Comparison of ENCODE assay signal across 25 mouse cellular contexts in genomic region chr2:109766772-109767171, GRCm38 (mm10).
DNase-seq lines count a peak whose midpoint lies in the region; ATAC-seq and TF ChIP-seq lines count a peak whose summit lies in the region.
"Had no signal": no experiment of that assay in that cellular context is flagged by ENCODE, and none has a peak within 500 bp of the region (broad histone marks: within the 10 kb centered on the region; RNA-seq: fewer than 3 reads in every experiment).

No protein-coding gene starts in this region.

- H3K36me3 ChIP-seq in CH12.LX (replicated peaks in 1 of 2; ENCODE audit: control insufficient read depth in 1 of 2, insufficient read depth in 1 of 2, low read length in 1 of 2) = no peaks in the 10 kb centered on the region
- no peaks in the 10 kb centered on the region for H3K36me3 ChIP-seq in forebrain, embryonic 12.5 days (replicated peaks)
- H3K36me3 ChIP-seq: forebrain, embryonic 10.5 days; G1E; heart, embryonic 10.5 days; heart, embryonic 13.5 days; hindbrain, embryonic 15.5 days had no signal

- H3K79me2 ChIP-seq in CH12.LX (replicated peaks; ENCODE audit: control insufficient read depth, extremely low read depth, insufficient read depth, poor library complexity, severe bottlenecking) = no peaks in the 10 kb centered on the region

- no peak overlapping the region for H3K4me2 ChIP-seq in CH12.LX (ENCODE audit: insufficient read depth, low read depth, poor library complexity, severe bottlenecking)
- H3K4me2 ChIP-seq in forebrain, embryonic 12.5 days = no peak overlapping the region
- H3K4me2 ChIP-seq: heart, embryonic 13.5 days; hindbrain, embryonic 15.5 days had no signal

- in situ Hi-C loops in CH12.LX (cut with MboI; ENCODE audit: low pct_ligation_motif_present, low pct_unique_long_range_greater_than_20kb, low sequenced_read_pairs) = no loop called here

- DNase-seq in CH12.LX (ENCODE audit: extremely low read depth) (peak; percentile 39), MEL-GATA-1-ER (ENCODE audit: extremely low read depth, low read depth) (peak; percentile 68)
- DNase-seq in retina, postnatal 1 day = no peak
- no peak for DNase-seq in gastrocnemius, adult 18-20 months (ENCODE audit: low spot score)
- DNase-seq: adrenal gland, postnatal 10 days; adrenal gland, postnatal 36 days; cerebellum, adult 11 months; cerebellum, adult 2 months; cerebellum, adult 9-11 months; cerebellum, postnatal 25 days; forebrain, postnatal 0 days; gastrocnemius, postnatal 25 days; heart, adult 2 months; heart, postnatal 36 days; kidney, adult 2 months had no signal

- TF ChIP-seq CTCF in CH12.LX (conservative IDR thresholded peaks at IDR 0.05 in 1 of 2, IDR thresholded peaks at IDR 0.05 in 1 of 2; ENCODE audit: low read depth in 2 of 2, low read length in 2 of 2) = no peak

- H3K9me3 ChIP-seq in CH12.LX (replicated peaks; ENCODE audit: low read length) = no peaks in the 10 kb centered on the region
- H3K9me3 ChIP-seq in forebrain, embryonic 12.5 days = no peaks in the 10 kb centered on the region
- H3K9me3 ChIP-seq: forebrain, embryonic 10.5 days; G1E; heart, embryonic 10.5 days; heart, embryonic 13.5 days; hindbrain, embryonic 15.5 days had no signal

- TF ChIP-seq POLR2A in CH12.LX (IDR thresholded peaks at IDR 0.05; ENCODE audit: low read depth, low read length) = no peak

- WGBS in forebrain, embryonic 12.5 days = 89% methylated on average over 2 of the region's 2 CpGs

- peaks cover 0 to 7% of the 10 kb centered on the region in 2 experiments; a peak in 2 of 4 replicates for H3K4me1 ChIP-seq in CH12.LX (ENCODE audit: control insufficient read depth in 1 of 2, insufficient read depth in 2 of 2)
- H3K4me1 ChIP-seq in forebrain, embryonic 12.5 days = no peaks in the 10 kb centered on the region
- H3K4me1 ChIP-seq: forebrain, embryonic 10.5 days; heart, embryonic 10.5 days; heart, embryonic 13.5 days; hindbrain, embryonic 15.5 days had no signal

- TF ChIP-seq EP300 in CH12.LX (IDR thresholded peaks at IDR 0.05; ENCODE audit: low read length) = no peak

- ATAC-seq in granulocyte monocyte progenitor cell, adult 5-6 weeks (replicated peaks; ENCODE audit: poor library complexity, severe bottlenecking) = peak; percentile 100
- peak; percentile 100 for ATAC-seq in megakaryocyte progenitor cell, adult 5-6 weeks (replicated peaks; ENCODE audit: poor library complexity)
- ATAC-seq in forebrain, embryonic 12.5 days (ENCODE audit: low FRiP score) = no peak
- ATAC-seq: forebrain, embryonic 14.5 days; forebrain, postnatal 0 days; intestine, postnatal 0 days had no signal

- no peak overlapping the region for H3K9ac ChIP-seq in CH12.LX (ENCODE audit: insufficient read depth, low read depth)
- no peak overlapping the region for H3K9ac ChIP-seq in forebrain, embryonic 12.5 days
- H3K9ac ChIP-seq: forebrain, postnatal 0 days; heart, embryonic 13.5 days; hindbrain, embryonic 15.5 days had no signal

- no peak for TF ChIP-seq RAD21 in CH12.LX (IDR thresholded peaks at IDR 0.05; ENCODE audit: low read depth, low read length)

- no peak overlapping the region for H3K4me3 ChIP-seq in CH12.LX (replicated peaks in 1 of 3; ENCODE audit: low read depth in 2 of 3, low read length in 2 of 3, poor library complexity in 1 of 3)
- H3K4me3 ChIP-seq in forebrain, embryonic 12.5 days (replicated peaks) = no peak overlapping the region
- H3K4me3 ChIP-seq: forebrain, embryonic 10.5 days; heart, adult 2 months; heart, embryonic 10.5 days; heart, embryonic 13.5 days; hindbrain, embryonic 15.5 days had no signal

- H3K27me3 ChIP-seq in CH12.LX (replicated peaks) = no peaks in the 10 kb centered on the region
- H3K27me3 ChIP-seq in forebrain, embryonic 12.5 days = no peaks in the 10 kb centered on the region
- H3K27me3 ChIP-seq: heart, embryonic 13.5 days; hindbrain, embryonic 15.5 days had no signal

- dilution Hi-C loops in CH12.LX (cut with MboI; ENCODE audit: extremely low pct_ligation_motif_present, extremely low pct_unique_long_range_greater_than_20kb, low sequenced_read_pairs) = no loop called here

- H3K27ac ChIP-seq in CH12.LX (ENCODE audit: insufficient read depth, low read depth) = no peak overlapping the region
- H3K27ac ChIP-seq in forebrain, embryonic 12.5 days = no peak overlapping the region
- H3K27ac ChIP-seq: forebrain, embryonic 10.5 days; heart, adult 2 months; heart, embryonic 10.5 days; heart, embryonic 13.5 days; hindbrain, embryonic 15.5 days had no signal

TF ChIP-seq in CH12.LX, 34 proteins besides CTCF, POLR2A, EP300 and RAD21:
- TF ChIP-seq TCF12 (IDR thresholded peaks at IDR 0.05; ENCODE audit: low read depth, low read length) (no peak), MYC (IDR thresholded peaks at IDR 0.05; ENCODE audit: low read depth, low read length) (no peak), NELFE (IDR thresholded peaks at IDR 0.05; ENCODE audit: low read depth, low read length) (no peak), HCFC1 (IDR thresholded peaks at IDR 0.05; ENCODE audit: low read depth, low read length) (no peak), MXI1 (IDR thresholded peaks at IDR 0.05; ENCODE audit: low read depth, low read length) (no peak), USF2 (conservative IDR thresholded peaks at IDR 0.05; ENCODE audit: low read depth, low read length) (no peak), ZC3H11A (IDR thresholded peaks at IDR 0.05; ENCODE audit: low read depth, low read length) (no peak), CHD2 (IDR thresholded peaks at IDR 0.05; ENCODE audit: low read length) (no peak), MAX (IDR thresholded peaks at IDR 0.05; ENCODE audit: low read length) (no peak), MAZ (IDR thresholded peaks at IDR 0.05; ENCODE audit: low read depth, low read length) (no peak), KAT2A (IDR thresholded peaks at IDR 0.05; ENCODE audit: insufficient replicate concordance, low read length) (no peak), IRF4 (IDR thresholded peaks at IDR 0.05; ENCODE audit: low read depth, low read length) (no peak), ELF1 (IDR thresholded peaks at IDR 0.05; ENCODE audit: low read depth, low read length) (no peak)

Comparison
In these comparisons a context has a peak if more than half of its experiments do, and no peak if none do; other contexts are left out.
1. DNase-seq: peak in CH12.LX (single experiment) and MEL-GATA-1-ER (single experiment); none in retina, postnatal 1 day (single experiment) and gastrocnemius, adult 18-20 months (single experiment).